Mouse (Mus musculus) spleen, adult 12 weeks (tissue): ENCODE measurements around the gene Khdrbs1.
"Not testable (repeated sequence)": the region's sequence is repeated elsewhere in the genome, so short reads cannot be mapped to it uniquely, and the experiment has no call there.

Experiments
- DNase-seq: peaks from one replicate; pipeline ENCODE4 v3.0.0; 2022; ENCODE audit warnings: low spot score

Gene Khdrbs1

GRCm38 (mm10) chr4:129743494-129743893 is 1.4 kb upstream of the Khdrbs1 start:
- no peak for DNase-seq

- no peak for DNase-seq
These were observed 897 bp upstream of the Khdrbs1 start for GRCm38 (mm10) chr4:129743010-129743390.

GRCm38 (mm10) chr4:129741974-129742231 is 200 bp downstream of the Khdrbs1 start:
- DNase-seq: no peak

GRCm38 (mm10) chr4:129741251-129741973 is 691 bp downstream of the Khdrbs1 start:
- DNase-seq: peak; percentile 47

GRCm38 (mm10) chr4:129739111-129739645 is 2.9 kb downstream of the Khdrbs1 start:
- DNase-seq: no peak

- DNase-seq: no peak
These were observed 5.9 kb downstream of the Khdrbs1 start for GRCm38 (mm10) chr4:129736173-129736572.

- DNase-seq: not testable (repeated sequence)
These were observed 6.6 kb downstream of the Khdrbs1 start for GRCm38 (mm10) chr4:129735485-129735884.

GRCm38 (mm10) chr4:129731423-129731822 is 10.7 kb downstream of the Khdrbs1 start:
- no peak for DNase-seq

GRCm38 (mm10) chr4:129716310-129716709 is 25.8 kb downstream of the Khdrbs1 start:
- no peak for DNase-seq

GRCm38 (mm10) chr4:129709486-129710129 is 32.5 kb downstream of the Khdrbs1 start:
- no peak for DNase-seq

- no peak for DNase-seq
These were observed 35.4 kb downstream of the Khdrbs1 start for GRCm38 (mm10) chr4:129706750-129707149.

- no peak for DNase-seq
These were observed 39.6 kb downstream of the Khdrbs1 start for GRCm38 (mm10) chr4:129702454-129702853.

- DNase-seq: peak; percentile 73
These were observed 40.4 kb downstream of the Khdrbs1 start for GRCm38 (mm10) chr4:129701503-129702377.

- DNase-seq: not testable (repeated sequence)
These were observed 41.4 kb downstream of the Khdrbs1 start for GRCm38 (mm10) chr4:129700661-129701060.

GRCm38 (mm10) chr4:129700216-129700615 is 41.9 kb downstream of the Khdrbs1 start:
- no peak for DNase-seq

- DNase-seq: no peak
These were observed 44.9 kb downstream of the Khdrbs1 start for GRCm38 (mm10) chr4:129697191-129697590.

- DNase-seq: peak; percentile 72
These were observed 45.7 kb downstream of the Khdrbs1 start, which contains the start of gene Tmem39b for GRCm38 (mm10) chr4:129696158-129696985. Gene Tmem39b (minus strand): TSS chr4:129696838.

- no peak for DNase-seq
These were observed 46.3 kb downstream of the Khdrbs1 start for GRCm38 (mm10) chr4:129695815-129696157.

- DNase-seq: no peak
These were observed 57.6 kb downstream of the Khdrbs1 start for GRCm38 (mm10) chr4:129684531-129684930.

GRCm38 (mm10) chr4:129683901-129684493 is 58.1 kb downstream of the Khdrbs1 start:
- no peak for DNase-seq

- no peak for DNase-seq
These were observed 60.3 kb downstream of the Khdrbs1 start for GRCm38 (mm10) chr4:129681837-129682236.
